Mouse (Mus musculus): ENCODE measurements around the gene Zmiz1. TPM values are rescaled to one million over a fixed set of nuclear protein-coding genes. Genes with fewer than 3 reads are reported as not detected.

Zmiz1 gene
- polyA plus RNA-seq, 1 experiment from 2014 or later, result 57.2 TPM

GRCm38 (mm10) chr14:25562447-25562846 is 103.5 kb downstream of the Zmiz1 start:
- Histone ChIP-seq H3K4me3 (no peak overlapping the region), H3K36me3 (no peaks in the 10 kb centered on the region), H3K9ac (no peak overlapping the region), H3K9me3 (no peaks in the 10 kb centered on the region), H3K27me3 (no peaks in the 10 kb centered on the region), H3K4me2 (no peak overlapping the region), H3K27ac (replicated peaks) (peak overlapping the region; percentile 29), H3K4me1 (replicated peaks) (peaks cover 71% of the 10 kb centered on the region)
- WGBS, result 86% methylated on average over 4 of the region's 4 CpGs
- no peak for ATAC-seq (ENCODE audit: low read depth)

GRCm38 (mm10) chr14:25562909-25563308 is 103.9 kb downstream of the Zmiz1 start:
- H3K9me3 ChIP-seq, result no peaks in the 10 kb centered on the region
- no peaks in the 10 kb centered on the region for H3K27me3 ChIP-seq
- 71% methylated on average over 7 of the region's 7 CpGs for WGBS
- H3K4me3 ChIP-seq, result no peak overlapping the region
- H3K27ac ChIP-seq (replicated peaks), result peak overlapping the region; percentile 29
- H3K36me3 ChIP-seq, result no peaks in the 10 kb centered on the region
- H3K4me2 ChIP-seq, result no peak overlapping the region
- ATAC-seq (ENCODE audit: low read depth), result no peak
- peaks cover 66% of the 10 kb centered on the region for H3K4me1 ChIP-seq (replicated peaks)
- 0 out of 2 replicates have a peak overlapping the region, but pooled peaks have one; percentile 8 for H3K9ac ChIP-seq

- Histone ChIP-seq H3K9ac (peak overlapping the region; percentile 43; the same call in 1 of the 2 replicates), H3K9me3 (no peaks in the 10 kb centered on the region), H3K4me3 (no peak overlapping the region), H3K27me3 (no peaks in the 10 kb centered on the region), H3K36me3 (no peaks in the 10 kb centered on the region), H3K4me2 (no peak overlapping the region), H3K27ac (replicated peaks) (peak overlapping the region; percentile 85), H3K4me1 (replicated peaks) (peaks cover 55% of the 10 kb centered on the region)
- peak; percentile 63 for ATAC-seq (ENCODE audit: low read depth)
- 50% methylated on average over 8 of the region's 8 CpGs for WGBS
These were observed 105.6 kb downstream of the Zmiz1 start for GRCm38 (mm10) chr14:25564577-25564976.

- Histone ChIP-seq H3K4me2 (no peak overlapping the region), H3K4me3 (no peak overlapping the region), H3K4me1 (replicated peaks) (peaks cover 55% of the 10 kb centered on the region), H3K9me3 (no peaks in the 10 kb centered on the region), H3K36me3 (no peaks in the 10 kb centered on the region), H3K27me3 (no peaks in the 10 kb centered on the region), H3K27ac (replicated peaks) (peak overlapping the region; percentile 85), H3K9ac (peak overlapping the region; percentile 10)
- WGBS, result 21% methylated on average over 11 of the region's 11 CpGs
- peak; percentile 63 for ATAC-seq (ENCODE audit: low read depth)
These were observed 106.5 kb downstream of the Zmiz1 start for GRCm38 (mm10) chr14:25565344-25566088.

GRCm38 (mm10) chr14:25567245-25567644 is 108.3 kb downstream of the Zmiz1 start:
- Histone ChIP-seq H3K9me3 (no peaks in the 10 kb centered on the region), H3K27me3 (no peaks in the 10 kb centered on the region), H3K4me1 (replicated peaks) (peaks cover 40% of the 10 kb centered on the region), H3K36me3 (peaks cover 6% of the 10 kb centered on the region), H3K9ac (no peak overlapping the region), H3K4me3 (no peak overlapping the region), H3K27ac (replicated peaks) (0 out of 2 replicates have a peak overlapping the region, but pooled peaks have one; percentile 3), H3K4me2 (no peak overlapping the region)
- WGBS, result 78% methylated on average over 3 of the region's 3 CpGs
- ATAC-seq (ENCODE audit: low read depth), result no peak

- no peak overlapping the region for H3K9ac ChIP-seq
- H3K4me3 ChIP-seq, result no peak overlapping the region
- no peak overlapping the region for H3K4me2 ChIP-seq
- H3K9me3 ChIP-seq, result no peaks in the 10 kb centered on the region
- peaks cover 12% of the 10 kb centered on the region for H3K36me3 ChIP-seq
- WGBS, result 95% methylated on average over 2 of the region's 2 CpGs
- no peak overlapping the region for H3K27ac ChIP-seq (replicated peaks)
- ATAC-seq (ENCODE audit: low read depth), result no peak
- peaks cover 35% of the 10 kb centered on the region for H3K4me1 ChIP-seq (replicated peaks)
- H3K27me3 ChIP-seq, result no peaks in the 10 kb centered on the region
These were observed 108.9 kb downstream of the Zmiz1 start for GRCm38 (mm10) chr14:25567837-25568236.

- Histone ChIP-seq H3K9ac (peak overlapping the region; percentile 49; the same call in 1 of the 2 replicates), H3K9me3 (no peaks in the 10 kb centered on the region), H3K4me2 (peak overlapping the region; percentile 3; the same call in 1 of the 2 replicates), H3K27ac (replicated peaks) (peak overlapping the region; percentile 89), H3K4me3 (no peak overlapping the region), H3K36me3 (peaks cover 70% of the 10 kb centered on the region), H3K4me1 (replicated peaks) (peaks cover 56% of the 10 kb centered on the region), H3K27me3 (no peaks in the 10 kb centered on the region)
- peak; percentile 72 for ATAC-seq (ENCODE audit: low read depth)
- WGBS, result 32% methylated on average over 16 of the region's 16 CpGs
These were observed 115.3 kb downstream of the Zmiz1 start for GRCm38 (mm10) chr14:25574047-25574870.

- H3K27ac ChIP-seq (replicated peaks), result peak overlapping the region; percentile 54
- H3K4me3 ChIP-seq, result no peak overlapping the region
- peaks cover 93% of the 10 kb centered on the region for H3K36me3 ChIP-seq
- no peak overlapping the region for H3K9ac ChIP-seq
- H3K4me1 ChIP-seq (replicated peaks), result peaks cover 72% of the 10 kb centered on the region
- no peak overlapping the region for H3K4me2 ChIP-seq
- ATAC-seq (ENCODE audit: low read depth), result no peak
- H3K9me3 ChIP-seq, result no peaks in the 10 kb centered on the region
- H3K27me3 ChIP-seq, result no peaks in the 10 kb centered on the region
- WGBS, result 86% methylated on average over 3 of the region's 3 CpGs
These were observed 117.7 kb downstream of the Zmiz1 start for GRCm38 (mm10) chr14:25576642-25577041.

- Histone ChIP-seq H3K4me1 (replicated peaks) (peaks cover 73% of the 10 kb centered on the region), H3K27me3 (no peaks in the 10 kb centered on the region), H3K4me3 (no peak overlapping the region), H3K9ac (no peak overlapping the region), H3K4me2 (no peak overlapping the region), H3K9me3 (no peaks in the 10 kb centered on the region), H3K36me3 (peaks cover 93% of the 10 kb centered on the region), H3K27ac (replicated peaks) (peak overlapping the region; percentile 54)
- no peak for ATAC-seq (ENCODE audit: low read depth)
- WGBS, result 51% methylated on average over 3 of the region's 3 CpGs
These were observed 118.4 kb downstream of the Zmiz1 start for GRCm38 (mm10) chr14:25577431-25577830.

- Histone ChIP-seq H3K4me2 (no peak overlapping the region), H3K9ac (peak overlapping the region; percentile 19; the same call in 1 of the 2 replicates), H3K27me3 (no peaks in the 10 kb centered on the region), H3K9me3 (no peaks in the 10 kb centered on the region), H3K4me3 (no peak overlapping the region), H3K4me1 (replicated peaks) (peaks cover 76% of the 10 kb centered on the region), H3K36me3 (peaks cover 83% of the 10 kb centered on the region), H3K27ac (replicated peaks) (peak overlapping the region; percentile 62)
- 82% methylated on average over 7 of the region's 7 CpGs for WGBS
- ATAC-seq (ENCODE audit: low read depth), result no peak
These were observed 120.6 kb downstream of the Zmiz1 start for GRCm38 (mm10) chr14:25579597-25579996.

- no peak for ATAC-seq (ENCODE audit: low read depth)
- no peaks in the 10 kb centered on the region for H3K27me3 ChIP-seq
- H3K36me3 ChIP-seq, result peaks cover 79% of the 10 kb centered on the region
- 44% methylated on average over 1 of the region's 1 CpGs for WGBS
- H3K27ac ChIP-seq (replicated peaks), result peak overlapping the region; percentile 62
- H3K4me3 ChIP-seq, result no peak overlapping the region
- H3K9me3 ChIP-seq, result no peaks in the 10 kb centered on the region
- H3K4me2 ChIP-seq, result no peak overlapping the region
- H3K9ac ChIP-seq, result peak overlapping the region; percentile 19; the same call in 1 of the 2 replicates
- peaks cover 76% of the 10 kb centered on the region for H3K4me1 ChIP-seq (replicated peaks)
These were observed 121.4 kb downstream of the Zmiz1 start for GRCm38 (mm10) chr14:25580397-25580796.

GRCm38 (mm10) chr14:25582603-25583002 is 123.6 kb downstream of the Zmiz1 start:
- 93% methylated on average over 6 of the region's 6 CpGs for WGBS
- no peaks in the 10 kb centered on the region for H3K27me3 ChIP-seq
- H3K27ac ChIP-seq (replicated peaks), result no peak overlapping the region
- H3K4me3 ChIP-seq, result no peak overlapping the region
- no peak overlapping the region for H3K4me2 ChIP-seq
- H3K4me1 ChIP-seq (replicated peaks), result peaks cover 78% of the 10 kb centered on the region
- peaks cover 57% of the 10 kb centered on the region for H3K36me3 ChIP-seq
- H3K9ac ChIP-seq, result no peak overlapping the region
- H3K9me3 ChIP-seq, result no peaks in the 10 kb centered on the region
- ATAC-seq (ENCODE audit: low read depth), result no peak

Data from neural tube, embryonic 13.5 days (tissue).